Mouse (Mus musculus) megakaryocyte, embryonic 14.5 days (primary cell): Measurements from ENCODE around the gene Sptlc2.

ENCODE experiments used
- FLI1 ChIP-seq: IDR thresholded peaks from 2 replicates; pipeline ENCODE4 v1.6.1; 2012; ENCODE audit warnings: low read length, inconsistent platforms, mixed read lengths
- GATA1 ChIP-seq: IDR thresholded peaks from 3 replicates; pipeline ENCODE4 v1.6.1; 2012; ENCODE audit warnings: mixed read lengths, low read length, inconsistent platforms, borderline replicate concordance

DNA sequence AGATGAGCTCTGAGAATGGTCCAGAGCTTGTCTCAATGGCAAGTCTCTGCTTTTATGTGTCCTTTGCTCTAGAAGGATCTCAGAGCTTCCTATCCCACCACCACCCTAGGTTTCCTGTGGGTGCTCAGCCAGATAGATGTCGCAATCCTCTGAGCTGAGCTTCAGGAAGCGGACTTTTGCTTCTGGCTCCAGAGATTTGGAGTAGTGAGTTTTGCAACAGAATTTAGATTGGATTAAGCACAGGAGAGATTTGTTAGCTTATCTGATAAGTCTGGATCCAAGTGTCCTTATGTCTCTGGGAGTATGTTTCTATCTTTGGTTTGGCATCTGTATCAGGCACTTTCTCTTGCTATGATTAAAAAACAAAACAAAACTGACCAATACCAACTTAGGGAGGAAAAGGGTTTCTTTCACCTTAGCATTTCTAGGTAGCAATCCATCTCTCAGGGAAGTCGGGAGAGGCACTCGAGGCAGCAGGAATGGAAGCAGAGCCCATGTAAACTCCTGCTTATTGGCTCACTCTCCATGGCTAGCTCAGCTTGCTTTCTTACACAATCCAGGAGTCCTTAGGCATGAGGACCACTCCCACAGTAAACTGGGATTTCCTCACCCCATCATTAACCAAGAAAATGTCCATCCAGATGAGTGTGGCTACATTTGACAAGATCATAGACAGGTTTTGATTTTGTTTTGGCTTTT lies 5.4 kb upstream of the Sptlc2 start:
- TF ChIP-seq FLI1 (no peak), GATA1 (no peak)
